Mouse (Mus musculus): ENCODE measurements around the gene Acvr1.

The Acvr1 gene

GRCm38 (mm10) chr2:58557045-58557845 lies 9.7 kb downstream of the Acvr1 start:
- ATAC-seq (ENCODE audit: low TSS enrichment) = no peak

DNA sequence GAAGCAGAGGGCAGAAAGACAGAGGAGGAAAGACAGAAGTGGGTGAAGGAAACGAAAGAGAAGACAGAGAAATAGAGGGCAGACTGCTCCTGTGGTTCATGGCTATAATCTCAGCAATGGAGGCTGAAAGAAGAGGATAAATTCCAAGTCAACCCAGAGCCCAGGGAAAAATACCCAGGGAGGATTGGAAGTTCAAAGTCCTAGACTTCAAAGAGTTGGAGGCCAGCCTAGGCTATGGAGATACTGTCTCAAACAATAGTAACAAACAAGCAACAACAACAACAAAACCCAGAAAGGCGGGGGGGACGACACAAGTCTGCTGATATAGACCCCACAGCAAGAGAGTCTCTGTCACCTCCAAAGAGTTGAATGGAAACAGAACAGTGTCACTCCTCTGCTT lies 14.7 kb downstream of the Acvr1 start:
- ATAC-seq (ENCODE audit: low TSS enrichment) = no peak

- ATAC-seq (ENCODE audit: low TSS enrichment) = no peak
Observed at GRCm38 (mm10) chr2:58551866-58552265, 15.1 kb downstream of the Acvr1 start.

- ATAC-seq (ENCODE audit: low TSS enrichment) = 0 out of 2 replicates have a peak, but pooled peaks have one; percentile 38
Observed at GRCm38 (mm10) chr2:58550488-58550887, 16.5 kb downstream of the Acvr1 start.

DNA sequence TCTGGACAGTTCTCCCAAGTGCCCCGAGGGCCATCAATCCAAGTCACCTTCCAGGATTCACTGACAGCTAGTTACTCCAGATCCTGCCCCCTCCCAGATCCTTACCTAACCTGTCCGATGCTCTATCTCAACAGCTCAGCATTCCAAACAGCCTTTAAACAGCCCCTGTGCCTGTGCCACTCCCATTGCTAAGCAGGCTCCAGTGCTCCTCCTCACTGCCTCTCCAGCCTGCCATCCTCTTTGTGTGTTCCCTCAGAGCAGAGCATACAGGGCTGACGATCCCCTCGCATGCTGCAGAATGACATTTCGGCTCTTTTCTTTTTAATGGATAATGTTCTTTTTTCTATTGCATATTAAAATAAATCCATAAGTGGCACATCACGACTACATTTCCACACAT lies 17.0 kb downstream of the Acvr1 start:
- ATAC-seq (ENCODE audit: low TSS enrichment) = no peak

DNA sequence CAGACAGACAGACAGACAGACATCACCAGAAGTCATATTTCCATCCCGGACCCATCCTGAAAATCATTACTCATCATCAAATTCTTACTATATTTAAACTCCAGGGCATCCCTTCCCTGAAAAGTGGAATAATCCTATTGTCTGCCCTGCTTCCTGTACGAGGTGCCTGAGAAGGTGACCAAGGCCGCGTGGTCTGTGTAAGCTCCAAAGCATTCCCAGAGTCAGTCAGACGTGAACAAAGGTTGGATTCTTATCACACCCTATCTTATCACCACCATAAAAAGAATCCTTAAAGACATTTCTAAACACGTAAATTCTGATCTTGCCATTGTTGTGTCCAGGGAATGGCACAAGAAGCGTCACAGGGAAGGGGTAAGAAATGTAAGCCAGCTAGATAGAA lies 18.0 kb downstream of the Acvr1 start:
- no peak for ATAC-seq (ENCODE audit: low TSS enrichment)

DNA sequence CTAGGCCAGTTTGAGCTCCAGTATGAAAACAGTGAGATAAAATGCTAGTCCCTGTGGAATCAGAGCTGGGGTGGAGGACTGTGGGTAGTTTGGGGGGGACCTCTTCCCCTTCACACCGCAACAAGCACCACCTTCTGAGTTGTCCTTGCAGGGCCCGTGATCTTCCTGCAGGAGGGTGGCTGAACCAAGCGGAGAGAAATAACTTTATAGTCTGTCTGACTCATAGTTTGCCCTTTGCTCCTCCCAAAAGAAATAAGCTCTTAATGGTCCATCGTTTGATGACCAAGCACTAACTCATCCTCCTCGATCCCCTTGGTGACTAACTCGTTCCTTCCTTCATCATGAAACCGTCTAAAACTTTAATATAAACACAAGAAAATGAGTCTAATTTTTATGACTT lies 20.7 kb downstream of the Acvr1 start:
- no peak for ATAC-seq (ENCODE audit: low TSS enrichment)

DNA sequence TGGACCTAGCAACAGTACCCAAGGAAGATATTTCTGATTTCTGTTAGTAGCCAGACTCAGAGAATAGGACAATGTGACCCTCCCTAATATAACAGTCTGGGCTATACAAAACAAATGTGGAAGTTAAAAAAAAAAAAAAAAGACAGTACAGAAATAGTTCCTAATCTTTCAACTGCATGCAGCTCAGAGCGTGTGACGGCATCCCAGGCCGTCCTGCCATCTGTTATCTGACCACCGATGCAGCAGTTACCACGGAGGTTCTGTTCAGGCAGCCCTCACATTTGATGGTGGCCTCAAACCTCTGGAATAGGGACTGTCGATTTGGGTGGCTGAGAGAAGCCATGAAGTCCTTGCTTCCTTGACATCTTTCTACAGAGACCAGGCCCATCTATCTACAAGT lies 22.6 kb downstream of the Acvr1 start:
- ATAC-seq (ENCODE audit: low TSS enrichment) = no peak

GRCm38 (mm10) chr2:58543252-58543651 lies 23.7 kb downstream of the Acvr1 start:
- ATAC-seq (ENCODE audit: low TSS enrichment) = no peak

DNA sequence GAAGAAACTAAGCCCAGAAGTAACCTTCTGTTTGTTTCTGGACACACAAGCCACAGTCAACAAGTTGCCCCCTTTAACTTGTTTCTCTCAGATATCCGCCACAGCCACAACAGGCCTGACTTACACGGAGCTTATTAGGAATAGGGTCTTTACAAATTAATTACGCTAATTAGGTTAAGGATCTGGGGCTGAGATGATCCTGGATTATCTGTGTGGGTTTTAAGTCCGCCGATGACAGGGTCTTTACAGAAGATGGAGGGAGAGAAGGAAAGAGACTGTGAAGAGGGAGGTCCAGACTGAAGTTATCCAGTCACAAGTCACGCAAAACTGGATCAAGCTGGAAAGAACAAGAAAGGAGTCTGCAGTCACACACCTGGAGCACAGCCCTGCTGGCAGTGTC lies 28.8 kb downstream of the Acvr1 start:
- ATAC-seq (ENCODE audit: low TSS enrichment) = no peak

DNA sequence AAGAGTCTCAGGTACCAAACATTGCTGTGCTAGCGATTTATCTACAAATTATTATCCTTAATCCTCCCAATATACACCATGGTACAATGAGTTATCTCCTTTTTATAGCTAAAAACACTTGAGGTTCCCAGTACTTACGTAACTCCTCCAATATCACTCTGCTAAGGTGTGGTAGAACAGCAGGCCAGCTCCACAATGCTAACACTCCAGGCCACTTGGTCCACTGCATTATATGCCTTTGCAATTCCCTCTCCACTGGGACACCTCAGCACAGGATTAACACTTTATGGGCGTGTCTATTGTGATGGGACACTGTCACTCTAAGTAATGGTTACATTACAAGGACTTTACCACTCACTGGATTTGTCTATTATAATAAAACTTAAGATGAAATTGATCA lies 30.2 kb downstream of the Acvr1 start:
- ATAC-seq (ENCODE audit: low TSS enrichment) = no peak

- no peak for ATAC-seq (ENCODE audit: low TSS enrichment)
Observed at GRCm38 (mm10) chr2:58535233-58535632, 31.7 kb downstream of the Acvr1 start.

DNA sequence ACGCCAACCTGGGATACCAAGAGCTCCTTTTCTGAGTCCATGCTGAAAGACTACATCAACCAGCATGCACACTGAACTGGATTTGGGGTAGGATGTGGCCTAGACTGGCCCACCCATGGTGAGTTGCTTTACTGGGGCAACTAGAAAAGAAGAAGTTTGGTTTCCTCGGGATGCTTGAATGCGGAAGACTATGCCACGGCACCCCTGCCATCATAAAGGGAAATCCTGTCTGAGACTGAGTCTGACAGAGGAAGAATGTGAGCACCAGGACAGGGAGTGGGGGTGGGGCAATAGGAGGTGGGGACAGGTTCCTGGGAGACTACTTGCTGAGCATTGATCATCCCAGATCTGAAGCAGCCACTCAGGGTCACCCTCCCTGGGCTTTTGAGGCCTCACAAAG lies 32.6 kb downstream of the Acvr1 start:
- no peak for ATAC-seq (ENCODE audit: low TSS enrichment)

DNA sequence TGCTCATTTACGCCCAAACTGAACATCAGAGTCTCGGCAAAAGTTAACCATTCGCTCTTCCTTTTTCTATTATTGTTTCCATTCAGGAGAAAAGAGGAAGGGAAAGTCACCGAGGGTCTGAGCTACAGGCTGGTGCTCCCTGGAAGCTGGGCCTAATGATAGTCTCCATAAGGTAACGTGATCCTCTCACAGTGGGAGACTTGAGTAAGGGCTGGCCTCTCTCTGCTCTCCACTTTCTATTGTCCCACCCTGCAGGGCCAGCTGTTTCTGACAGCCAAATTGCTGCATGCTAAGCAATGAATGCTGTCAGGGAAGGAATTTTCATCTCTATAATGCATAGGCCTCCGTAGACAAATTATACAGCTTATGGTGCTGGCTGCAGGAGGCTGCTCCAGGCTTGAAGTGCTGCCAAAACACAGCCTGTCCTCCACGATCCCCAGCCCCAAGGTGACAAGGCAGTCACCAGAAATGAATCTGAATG lies 33.4 kb downstream of the Acvr1 start:
- peak; percentile 42; the same call in 1 of the 2 replicates for ATAC-seq (ENCODE audit: low TSS enrichment)

GRCm38 (mm10) chr2:58532260-58532850 lies 34.6 kb downstream of the Acvr1 start:
- peak; percentile 78 for ATAC-seq (ENCODE audit: low TSS enrichment)

DNA sequence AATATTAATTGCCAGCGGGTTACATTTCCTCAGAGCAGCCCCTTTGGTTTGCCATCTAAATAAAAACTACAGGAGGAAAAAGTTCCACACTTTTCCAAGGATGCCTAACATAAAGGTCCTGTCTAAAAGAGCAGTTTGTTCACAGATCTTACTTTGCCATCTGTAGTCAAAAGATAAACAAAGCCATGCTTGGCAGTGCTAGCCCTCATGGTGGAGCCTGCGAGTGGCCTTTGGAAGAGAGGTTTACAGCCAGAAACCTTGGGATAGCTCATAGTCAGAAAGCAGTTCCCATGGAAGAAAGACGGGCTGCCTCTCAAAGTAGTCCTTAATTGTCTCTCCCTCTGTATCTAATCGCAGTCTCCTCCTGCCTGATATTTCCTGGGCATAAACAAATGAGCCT lies 36.4 kb downstream of the Acvr1 start:
- no peak for ATAC-seq (ENCODE audit: low TSS enrichment)

DNA sequence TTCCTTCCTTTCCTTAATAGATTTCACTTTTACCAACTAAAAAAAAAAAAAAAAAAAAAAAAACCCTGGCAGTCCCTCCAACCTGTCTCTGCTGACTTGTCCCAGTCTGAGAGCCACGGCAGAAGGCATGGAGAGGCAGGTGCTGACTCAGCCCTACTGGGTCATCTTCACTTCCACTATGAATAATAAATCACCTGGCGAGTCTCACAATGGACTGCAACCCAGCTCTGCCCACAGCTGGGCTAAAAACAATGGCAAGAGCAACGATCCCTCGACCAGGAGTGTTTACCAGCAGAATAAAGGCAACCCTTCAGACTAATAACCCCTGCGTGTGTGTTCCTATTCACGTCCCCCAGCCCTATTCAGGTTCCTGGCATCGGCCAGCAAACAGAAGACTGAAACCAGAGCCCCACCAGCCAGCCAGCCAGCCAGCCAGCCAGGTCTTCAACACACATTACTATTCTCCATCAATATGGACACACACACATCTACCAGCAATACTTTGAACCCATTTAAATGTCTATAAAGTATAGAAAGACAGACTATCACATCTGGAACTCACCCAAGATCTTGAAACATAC lies 37.0 kb downstream of the Acvr1 start:
- no peak for ATAC-seq (ENCODE audit: low TSS enrichment)

- ATAC-seq (ENCODE audit: low TSS enrichment) = no peak
Observed at GRCm38 (mm10) chr2:58529384-58529783, 37.6 kb downstream of the Acvr1 start.

DNA sequence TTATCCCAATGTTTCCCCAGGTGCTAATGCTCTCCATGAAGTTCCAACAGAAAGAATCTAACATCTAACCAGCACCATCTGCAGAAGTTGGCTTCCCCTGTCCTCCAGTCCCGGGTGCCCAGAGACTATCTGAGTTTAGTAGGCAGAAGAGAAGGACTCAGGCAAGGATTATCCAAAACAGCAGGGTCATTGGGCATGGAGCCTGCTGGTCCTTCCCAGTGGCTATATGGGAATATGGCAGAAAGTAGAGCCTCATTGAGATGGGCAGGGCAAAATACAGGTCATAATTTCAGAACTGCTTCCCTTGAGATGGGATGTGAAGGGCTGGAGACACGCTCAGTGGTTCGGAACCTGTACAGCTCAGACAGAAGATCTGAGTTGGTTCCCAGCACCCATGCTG lies 39.2 kb downstream of the Acvr1 start:
- no peak for ATAC-seq (ENCODE audit: low TSS enrichment)

DNA sequence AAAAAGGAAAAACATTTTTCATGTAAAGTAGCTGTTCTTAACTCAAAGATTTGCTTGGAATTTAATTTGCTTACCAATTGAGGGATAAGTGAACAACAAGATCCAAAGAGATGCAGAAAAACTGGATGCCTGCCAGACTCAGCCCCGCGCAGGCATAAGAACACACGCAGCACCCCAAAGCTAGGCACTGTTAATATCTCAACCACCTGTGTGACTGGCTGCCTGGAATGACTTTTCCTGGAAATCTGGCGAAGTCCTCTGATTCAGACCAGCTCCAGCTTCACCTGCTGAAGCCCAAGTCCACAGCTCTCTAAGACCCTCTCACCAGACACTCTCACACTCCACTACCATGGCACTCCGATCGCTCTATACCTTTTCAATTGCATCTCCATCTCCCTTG lies 42.6 kb downstream of the Acvr1 start:
- 0 out of 2 replicates have a peak, but pooled peaks have one; percentile 1 for ATAC-seq (ENCODE audit: low TSS enrichment)

DNA sequence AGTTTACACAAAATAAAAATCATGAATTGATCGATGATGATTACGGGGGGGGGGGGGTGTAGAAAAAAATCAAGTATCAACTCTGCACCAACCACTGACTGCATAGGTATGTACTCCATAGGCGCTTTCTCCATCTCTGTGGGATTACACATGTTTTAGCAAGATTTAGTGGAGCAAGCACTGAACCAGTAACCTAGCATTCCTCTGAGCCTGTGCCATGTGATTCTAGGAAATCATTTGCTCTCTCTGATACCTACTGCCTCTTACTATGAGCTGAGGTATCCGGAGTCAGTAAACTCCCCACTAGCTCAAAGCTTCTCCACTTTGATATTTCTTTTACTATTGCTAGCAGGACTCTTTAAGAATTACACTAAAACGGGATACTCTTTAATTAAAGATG lies 43.1 kb downstream of the Acvr1 start:
- ATAC-seq (ENCODE audit: low TSS enrichment) = no peak

GRCm38 (mm10) chr2:58523097-58523496 lies 43.9 kb downstream of the Acvr1 start:
- no peak for ATAC-seq (ENCODE audit: low TSS enrichment)

GRCm38 (mm10) chr2:58521621-58522020 lies 45.3 kb downstream of the Acvr1 start:
- no peak for ATAC-seq (ENCODE audit: low TSS enrichment)
